Mouse (Mus musculus) kidney, postnatal 0 days (tissue): Measurements from ENCODE around the gene Gm6169. TPM values are rescaled to one million over a fixed set of nuclear protein-coding genes. Genes with fewer than 3 reads are reported as not detected.
"Not testable (repeated sequence)": the region's sequence is repeated elsewhere in the genome, so short reads cannot be mapped to it uniquely, and the experiment has no call there.

Experiments used
- ATAC-seq: fragments of 200-750 bp; cut with Nextera tagmentation; replicated peaks from 2 replicates; pipeline ENCODE4 v1.8.0; 2017; ENCODE audit warnings: low read depth, moderate number of reproducible peaks, moderate TSS enrichment, moderate library complexity; ENCODE audit not compliant: low FRiP score
- DNase-seq: peaks from one replicate; pipeline ENCODE4 v3.0.0-alpha.2; 2016; ENCODE audit warnings: low spot score
- H3K27ac ChIP-seq: fragments of 300-500 bp; sonication (generic); 2 replicates; pipeline ENCODE4 v1.5.1; 2014; ENCODE audit warnings: mild to moderate bottlenecking
- H3K27me3 ChIP-seq: fragments of 300-500 bp; sonication (generic); 2 replicates; pipeline ENCODE4 v1.6.1; 2014; ENCODE audit warnings: low read length, mixed read lengths; ENCODE audit not compliant: insufficient read depth
- H3K36me3 ChIP-seq: fragments of 300-500 bp; sonication (generic); 2 replicates; pipeline ENCODE4 v1.6.1; 2014; ENCODE audit warnings: low read length, mixed read lengths; ENCODE audit not compliant: insufficient read depth
- H3K4me1 ChIP-seq: fragments of 300-500 bp; sonication (generic); replicated peaks from 2 replicates; pipeline ENCODE4 v1.6.1; 2014; ENCODE audit warnings: antibody characterized with exemption, low read length, mixed read lengths; ENCODE audit not compliant: insufficient read depth
- H3K4me2 ChIP-seq: fragments of 300-500 bp; sonication (generic); 2 replicates; pipeline ENCODE4 v1.6.1; 2014; ENCODE audit warnings: mild to moderate bottlenecking, low read length, moderate library complexity, mixed read lengths
- H3K4me3 ChIP-seq: fragments of 300-500 bp; sonication (generic); replicated peaks from 2 replicates; pipeline ENCODE4 v1.5.1; 2014; ENCODE audit warnings: low read depth, low read length
- H3K9ac ChIP-seq: fragments of 300-500 bp; sonication (generic); 2 replicates; pipeline ENCODE4 v1.6.1; 2014; ENCODE audit warnings: low read depth, low read length
- H3K9me3 ChIP-seq: fragments of 300-500 bp; sonication (generic); replicated peaks from 2 replicates; pipeline ENCODE4 v1.6.1; 2016; ENCODE audit warnings: low read length, inconsistent platforms, mixed read lengths
- CTCF ChIP-seq: IDR thresholded peaks from 2 replicates; pipeline ENCODE4 v1.5.1; 2016; ENCODE audit warnings: antibody characterized with exemption, low read depth, mild to moderate bottlenecking, moderate library complexity
- WGBS: fragments of 180-500 bp; shearing (Covaris S2); extraction: QIAGEN DNeasy Blood & Tissue Kit; methylation state at CpG from one replicate; pipeline ENCODE4 v1.1.7; 2014; 5-methylcytosine and 5-hydroxymethylcytosine counted together
- polyA plus RNA-seq: library from polyadenylated mRNA; unstranded; fragments of >200 nt; fragmentation: Nextera tagmentation; extraction: Ambion mirVana; gene quantifications from 2 replicates; pipeline ENCODE4 v1.2.1, GENCODE M21; 2015

Gene Gm6169
- polyA plus RNA-seq, 1 experiment from 2014 or later: 4.1 TPM

GRCm38 (mm10) chr13:97121341-97121740 lies 22.3 kb upstream of the Gm6169 start:
- Histone ChIP-seq H3K9me3 (no peaks in the 10 kb centered on the region), H3K4me3 (no peak overlapping the region), H3K27me3 (no peaks in the 10 kb centered on the region), H3K9ac (no peak overlapping the region), H3K4me2 (no peak overlapping the region), H3K4me1 (no peaks in the 10 kb centered on the region), H3K36me3 (no peaks in the 10 kb centered on the region), H3K27ac (no peak overlapping the region)
- WGBS: 75% methylated on average over 3 of the region's 3 CpGs
- ATAC-seq (no peak), DNase-seq (no peak)
- TF ChIP-seq CTCF: no peak

DNA sequence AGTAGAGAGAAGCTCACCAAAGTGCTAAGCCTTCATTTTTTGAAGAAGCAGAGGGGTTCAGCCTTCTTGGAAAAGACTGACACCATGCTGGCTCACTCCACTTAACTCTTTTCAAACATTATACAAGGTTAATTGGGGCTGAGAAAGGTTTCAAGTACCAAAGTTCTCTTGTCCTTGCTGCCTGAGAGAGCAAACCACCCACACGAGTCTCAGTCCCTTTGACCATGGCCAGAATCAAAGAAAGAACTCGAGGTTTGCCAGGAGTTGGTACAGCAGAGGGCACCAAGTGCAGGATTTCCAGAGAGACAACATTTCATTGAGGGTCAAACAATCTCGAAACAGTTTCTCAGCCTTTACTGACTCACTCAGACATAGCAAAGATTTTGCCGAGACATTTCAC lies 10.0 kb upstream of the Gm6169 start:
- no peak for ATAC-seq
- Histone ChIP-seq H3K4me2 (no peak overlapping the region), H3K4me3 (no peak overlapping the region), H3K9ac (no peak overlapping the region), H3K4me1 (no peaks in the 10 kb centered on the region), H3K9me3 (no peaks in the 10 kb centered on the region), H3K27me3 (no peaks in the 10 kb centered on the region), H3K36me3 (no peaks in the 10 kb centered on the region), H3K27ac (no peak overlapping the region)
- no peak for TF ChIP-seq CTCF
- 68% methylated on average over 4 of the region's 4 CpGs for WGBS
- no peak for DNase-seq

DNA sequence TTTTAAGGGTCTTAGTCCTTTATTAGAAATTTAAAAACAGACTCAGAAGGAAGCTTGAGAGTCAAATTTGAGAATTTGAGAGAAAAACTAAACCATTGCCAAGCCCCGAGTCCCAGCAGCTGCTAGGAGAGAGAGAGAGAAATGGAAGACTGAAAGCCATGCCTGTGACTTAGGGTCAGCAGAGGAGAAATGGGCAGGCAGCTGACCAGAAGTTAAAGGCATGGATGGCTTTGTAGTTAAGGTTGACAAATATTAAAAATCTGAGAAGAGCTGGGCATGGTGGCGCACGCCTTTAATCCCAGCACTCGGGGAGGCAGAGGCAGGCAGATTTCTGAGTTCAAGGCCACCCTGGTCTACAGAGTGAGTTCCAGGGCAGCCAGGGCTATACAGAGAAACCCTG lies 8.7 kb upstream of the Gm6169 start:
- H3K9me3 ChIP-seq, H3K27ac ChIP-seq, H3K4me2 ChIP-seq, H3K4me3 ChIP-seq, ATAC-seq, H3K36me3 ChIP-seq, H3K9ac ChIP-seq, H3K4me1 ChIP-seq, H3K27me3 ChIP-seq, DNase-seq: not testable (repeated sequence)
- 89% methylated on average over 4 of the region's 4 CpGs for WGBS

- DNase-seq (no peak), ATAC-seq (no peak)
- Histone ChIP-seq H3K4me1 (no peaks in the 10 kb centered on the region), H3K36me3 (no peaks in the 10 kb centered on the region), H3K9ac (no peak overlapping the region), H3K4me2 (no peak overlapping the region), H3K9me3 (no peaks in the 10 kb centered on the region), H3K27ac (no peak overlapping the region), H3K4me3 (no peak overlapping the region), H3K27me3 (no peaks in the 10 kb centered on the region)
- WGBS: 83% methylated on average over 7 of the region's 7 CpGs
- no peak for TF ChIP-seq CTCF
These were observed 6.0 kb upstream of the Gm6169 start for GRCm38 (mm10) chr13:97104996-97105395.

DNA sequence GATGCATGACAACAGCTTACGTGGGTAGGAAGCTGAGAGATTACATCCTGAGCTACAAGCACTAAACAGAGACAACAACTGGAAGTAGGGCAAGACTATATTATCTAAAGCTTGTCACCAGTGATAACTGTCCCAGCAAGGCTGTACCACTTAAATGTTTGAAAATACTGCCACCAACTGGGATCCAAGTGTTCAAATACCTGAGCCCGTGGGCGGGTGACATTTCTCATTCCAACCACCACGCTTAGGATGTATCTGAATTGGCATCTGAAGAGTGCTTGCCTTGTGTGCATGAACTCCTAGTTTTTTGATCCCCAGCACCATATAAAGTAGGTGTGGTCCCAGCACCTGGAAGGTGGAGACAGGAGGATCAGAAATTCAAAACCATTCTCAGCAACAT lies 3.3 kb downstream of the Gm6169 start:
- WGBS: 68% methylated on average over 4 of the region's 4 CpGs
- Histone ChIP-seq H3K27me3 (no peaks in the 10 kb centered on the region), H3K9me3 (no peaks in the 10 kb centered on the region), H3K4me2 (no peak overlapping the region), H3K27ac (no peak overlapping the region), H3K4me1 (no peaks in the 10 kb centered on the region), H3K36me3 (no peaks in the 10 kb centered on the region), H3K4me3 (no peak overlapping the region), H3K9ac (no peak overlapping the region)
- DNase-seq (no peak), ATAC-seq (no peak)
- 0 out of 2 replicates have a peak, but pooled peaks have one; percentile 6 for TF ChIP-seq CTCF

DNA sequence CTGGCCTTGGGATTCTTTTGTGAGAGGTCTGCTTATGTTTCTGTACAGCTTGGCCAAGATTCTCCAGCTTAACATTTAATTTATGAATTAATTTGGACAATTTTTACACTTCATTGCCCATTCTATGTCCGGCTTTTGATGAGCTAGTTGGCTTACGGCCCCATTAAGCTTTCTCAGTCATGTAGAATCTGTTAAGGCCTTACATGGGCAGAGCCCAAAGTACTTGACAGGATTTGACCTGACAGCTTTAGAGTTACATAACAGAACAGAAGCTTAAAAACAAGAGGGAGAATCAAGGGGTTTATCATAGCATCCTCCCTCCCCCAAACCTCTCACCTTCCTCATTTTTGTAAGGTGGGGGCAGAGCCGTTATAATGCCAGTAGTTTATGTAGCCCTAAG lies 10.9 kb downstream of the Gm6169 start:
- H3K4me1 ChIP-seq: no peaks in the 10 kb centered on the region
- no peak overlapping the region for H3K9ac ChIP-seq
- no peak overlapping the region for H3K27ac ChIP-seq
- TF ChIP-seq CTCF: no peak
- H3K27me3 ChIP-seq: no peaks in the 10 kb centered on the region
- WGBS: 54% methylated on average over 3 of the region's 3 CpGs
- no peaks in the 10 kb centered on the region for H3K36me3 ChIP-seq
- ATAC-seq (no peak), DNase-seq (no peak)
- H3K9me3 ChIP-seq: no peaks in the 10 kb centered on the region
- no peak overlapping the region for H3K4me2 ChIP-seq
- H3K4me3 ChIP-seq: no peak overlapping the region

GRCm38 (mm10) chr13:97087421-97087820 lies 11.6 kb downstream of the Gm6169 start:
- 90% methylated on average over 6 of the region's 6 CpGs for WGBS
- no peak for TF ChIP-seq CTCF
- no peak for ATAC-seq

More at GRCm38 (mm10) chr13:97087421-97087820, 11.6 kb downstream of the Gm6169 start:
- no peak for DNase-seq
- no peaks in the 10 kb centered on the region for H3K4me1 ChIP-seq
- no peak overlapping the region for H3K27ac ChIP-seq
- no peak overlapping the region for H3K9ac ChIP-seq
- no peaks in the 10 kb centered on the region for H3K9me3 ChIP-seq
- no peak overlapping the region for H3K4me3 ChIP-seq
- H3K36me3 ChIP-seq: no peaks in the 10 kb centered on the region
- no peak overlapping the region for H3K4me2 ChIP-seq
- no peaks in the 10 kb centered on the region for H3K27me3 ChIP-seq
